Mouse (Mus musculus) macrophage (primary cell): Measurements from ENCODE around the gene Eif4a1. TPM values are rescaled to one million over a fixed set of nuclear protein-coding genes. Genes with fewer than 3 reads are reported as not detected.

Experiments
- H3K27ac ChIP-seq: fragments of 350-480 bp; formaldehyde crosslinking; 2 replicates; pipeline ENCODE4 v1.9.0; 2021
- H3K36me3 ChIP-seq: fragments of 350-480 bp; formaldehyde crosslinking; 2 replicates; pipeline ENCODE4 v1.9.0; 2021; ENCODE audit errors: inconsistent target
- H3K4me3 ChIP-seq: fragments of 350-480 bp; formaldehyde crosslinking; 2 replicates; pipeline ENCODE4 v1.9.0; 2021; ENCODE audit errors: inconsistent target
- H3K79me2 ChIP-seq: fragments of 350-480 bp; formaldehyde crosslinking; 2 replicates; pipeline ENCODE4 v1.9.0; 2021; ENCODE audit errors: inconsistent target
- WGBS: methylation state at CpG from one replicate; pipeline ENCODE4 v1.1.7; 2026; ENCODE audit warnings: inconsistent platforms; ENCODE audit not compliant: missing documents; 5-methylcytosine and 5-hydroxymethylcytosine counted together
- polyA plus RNA-seq: library from polyadenylated mRNA; stranded (reverse); fragments of 250-400 nt; gene quantifications from 3 replicates; pipeline ENCODE4 v1.2.4, GENCODE M21; 2018; ENCODE audit warnings: inconsistent platforms

Eif4a1 gene
- polyA plus RNA-seq, 1 experiment from 2014 or later: 693 TPM

- whole genome bisulfite sequencing: 100% methylated on average over 1 of the region's 1 CpGs
- peak overlapping the region; percentile 96 for H3K27ac ChIP-seq
- no peaks in the 10 kb centered on the region; the same call in 1 of the 2 replicates for H3K36me3 ChIP-seq
- H3K4me3 ChIP-seq: no peak overlapping the region
- peaks cover 66% of the 10 kb centered on the region for H3K79me2 ChIP-seq
These were observed 17.7 kb upstream of the Eif4a1 start for GRCm38 (mm10) chr11:69689891-69690290.

GRCm38 (mm10) chr11:69687061-69687460 is 14.8 kb upstream of the Eif4a1 start:
- 93% methylated on average over 5 of the region's 5 CpGs for WGBS
- H3K79me2 ChIP-seq: peaks cover 59% of the 10 kb centered on the region; the same call in 1 of the 2 replicates
- H3K4me3 ChIP-seq: no peak overlapping the region
- no peaks in the 10 kb centered on the region; the same call in 1 of the 2 replicates for H3K36me3 ChIP-seq
- H3K27ac ChIP-seq: no peak overlapping the region

GRCm38 (mm10) chr11:69686377-69686776 is 14.2 kb upstream of the Eif4a1 start:
- Histone ChIP-seq H3K4me3 (no peak overlapping the region), H3K27ac (peak overlapping the region; percentile 91), H3K79me2 (peaks cover 60% of the 10 kb centered on the region), H3K36me3 (no peaks in the 10 kb centered on the region; the same call in 1 of the 2 replicates)
- 65% methylated on average over 4 of the region's 4 CpGs for WGBS

- WGBS: 3% methylated on average over 10 of the region's 10 CpGs
- Histone ChIP-seq H3K79me2 (peaks cover 62% of the 10 kb centered on the region), H3K27ac (peak within 1 kb of the TSS; percentile 91), H3K36me3 (no peaks in the 10 kb centered on the region; the same call in 1 of the 2 replicates), H3K4me3 (peak within 1 kb of the TSS; percentile 22)
These were observed 13.4 kb upstream of the Eif4a1 start, which contains the start of gene Tnfsf13 for GRCm38 (mm10) chr11:69685526-69686148. Tnfsf13 (minus strand) TSS chr11:69685784.

GRCm38 (mm10) chr11:69684936-69685335 is 12.7 kb upstream of the Eif4a1 start:
- Histone ChIP-seq H3K36me3 (no peaks in the 10 kb centered on the region; the same call in 1 of the 2 replicates), H3K79me2 (peaks cover 63% of the 10 kb centered on the region), H3K27ac (peak overlapping the region; percentile 91), H3K4me3 (peak overlapping the region; percentile 22)
- WGBS: 49% methylated on average over 6 of the region's 6 CpGs

GRCm38 (mm10) chr11:69684128-69684745 is 12.0 kb upstream of the Eif4a1 start:
- 61% methylated on average over 12 of the region's 12 CpGs for WGBS
- peak overlapping the region; percentile 91 for H3K27ac ChIP-seq
- H3K4me3 ChIP-seq: peak overlapping the region; percentile 22

GRCm38 (mm10) chr11:69683576-69683975 is 11.4 kb upstream of the Eif4a1 start:
- WGBS: 76% methylated on average over 7 of the region's 7 CpGs
- no peaks in the 10 kb centered on the region; the same call in 1 of the 2 replicates for H3K36me3 ChIP-seq
- H3K4me3 ChIP-seq: no peak overlapping the region
- H3K27ac ChIP-seq: peak overlapping the region; percentile 91
- H3K79me2 ChIP-seq: peaks cover 64% of the 10 kb centered on the region

More at GRCm38 (mm10) chr11:69684128-69684745, 12.0 kb upstream of the Eif4a1 start:
- Histone ChIP-seq H3K79me2 (peaks cover 65% of the 10 kb centered on the region), H3K36me3 (no peaks in the 10 kb centered on the region; the same call in 1 of the 2 replicates)

GRCm38 (mm10) chr11:69682840-69683533 is 10.8 kb upstream of the Eif4a1 start:
- Histone ChIP-seq H3K79me2 (peaks cover 64% of the 10 kb centered on the region), H3K4me3 (no peak overlapping the region), H3K36me3 (peaks cover 4% of the 10 kb centered on the region; the same call in 1 of the 2 replicates), H3K27ac (no peak overlapping the region)
- WGBS: 38% methylated on average over 12 of the region's 12 CpGs

- H3K79me2 ChIP-seq: peaks cover 64% of the 10 kb centered on the region
- WGBS: 30% methylated on average over 19 of the region's 24 CpGs
- peak overlapping the region; percentile 7; the same call in 1 of the 2 replicates for H3K4me3 ChIP-seq
- H3K36me3 ChIP-seq: peaks cover 8% of the 10 kb centered on the region; the same call in 1 of the 2 replicates
- peak overlapping the region; percentile 69 for H3K27ac ChIP-seq
These were observed 10.1 kb upstream of the Eif4a1 start for GRCm38 (mm10) chr11:69682209-69682839.

- Histone ChIP-seq H3K36me3 (peaks cover 16% of the 10 kb centered on the region), H3K79me2 (peaks cover 64% of the 10 kb centered on the region), H3K27ac (peak within 1 kb of the TSS; percentile 82), H3K4me3 (peak within 1 kb of the TSS; percentile 88)
- under 1% methylated on average over 62 of the region's 80 CpGs for WGBS
These were observed 9.3 kb upstream of the Eif4a1 start, which contains the start of gene Senp3 for GRCm38 (mm10) chr11:69681314-69682208. Senp3 (minus strand) TSS chr11:69682084.

- peak overlapping the region; percentile 82 for H3K27ac ChIP-seq
- H3K79me2 ChIP-seq: peaks cover 73% of the 10 kb centered on the region
- H3K4me3 ChIP-seq: peak overlapping the region; percentile 88
- peaks cover 28% of the 10 kb centered on the region for H3K36me3 ChIP-seq
- whole genome bisulfite sequencing: 87% methylated on average over 19 of the region's 30 CpGs
These were observed 8.1 kb upstream of the Eif4a1 start for GRCm38 (mm10) chr11:69680136-69680855.

GRCm38 (mm10) chr11:69679144-69679543 is 6.9 kb upstream of the Eif4a1 start:
- no CpG with 5 or more reads among the region's 2 CpGs for WGBS
- H3K36me3 ChIP-seq: peaks cover 39% of the 10 kb centered on the region
- peaks cover 77% of the 10 kb centered on the region for H3K79me2 ChIP-seq
- H3K27ac ChIP-seq: peak overlapping the region; percentile 46
- no peak overlapping the region for H3K4me3 ChIP-seq

GRCm38 (mm10) chr11:69671726-69672124 is 498 bp downstream of the Eif4a1 start:
- H3K27ac ChIP-seq: peak overlapping the region; percentile 86
- peaks cover 88% of the 10 kb centered on the region for H3K79me2 ChIP-seq
- H3K4me3 ChIP-seq: peak overlapping the region; percentile 50
- peaks cover 54% of the 10 kb centered on the region for H3K36me3 ChIP-seq
- under 1% methylated on average over 37 of the region's 43 CpGs for WGBS
